Mouse (Mus musculus) cerebellum, adult 18-20 months (tissue): ENCODE measurements around the gene Galnt7.

Experiments used
- DNase-seq, 2 experiments: peaks; one replicate each; pipeline ENCODE4 v3.0.0; 2021

The Galnt7 gene

DNA sequence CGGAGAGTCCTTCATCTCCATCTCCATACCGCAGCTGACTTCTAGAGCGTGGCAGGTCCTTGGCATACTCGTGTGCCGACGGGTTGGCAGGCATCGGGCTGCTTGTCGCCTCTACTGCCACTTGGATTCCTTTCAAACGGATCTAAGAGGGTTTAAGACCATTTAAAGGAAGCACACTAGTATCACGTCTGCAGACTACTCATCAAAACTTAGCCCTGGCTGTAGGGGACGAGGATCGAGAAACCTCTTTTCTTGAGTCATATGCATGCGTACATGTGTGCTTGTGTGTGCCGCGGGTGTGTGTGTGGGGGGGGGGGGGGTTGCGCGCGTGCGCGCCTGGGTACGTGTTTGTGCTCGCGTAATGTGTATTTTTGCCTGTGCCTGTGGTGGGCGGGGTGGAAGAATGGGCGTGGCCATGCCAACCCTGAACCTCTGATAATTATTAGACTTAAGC lies 164.5 kb downstream of the Galnt7 start:
- peak; percentile 73 to 74 for DNase-seq

DNA sequence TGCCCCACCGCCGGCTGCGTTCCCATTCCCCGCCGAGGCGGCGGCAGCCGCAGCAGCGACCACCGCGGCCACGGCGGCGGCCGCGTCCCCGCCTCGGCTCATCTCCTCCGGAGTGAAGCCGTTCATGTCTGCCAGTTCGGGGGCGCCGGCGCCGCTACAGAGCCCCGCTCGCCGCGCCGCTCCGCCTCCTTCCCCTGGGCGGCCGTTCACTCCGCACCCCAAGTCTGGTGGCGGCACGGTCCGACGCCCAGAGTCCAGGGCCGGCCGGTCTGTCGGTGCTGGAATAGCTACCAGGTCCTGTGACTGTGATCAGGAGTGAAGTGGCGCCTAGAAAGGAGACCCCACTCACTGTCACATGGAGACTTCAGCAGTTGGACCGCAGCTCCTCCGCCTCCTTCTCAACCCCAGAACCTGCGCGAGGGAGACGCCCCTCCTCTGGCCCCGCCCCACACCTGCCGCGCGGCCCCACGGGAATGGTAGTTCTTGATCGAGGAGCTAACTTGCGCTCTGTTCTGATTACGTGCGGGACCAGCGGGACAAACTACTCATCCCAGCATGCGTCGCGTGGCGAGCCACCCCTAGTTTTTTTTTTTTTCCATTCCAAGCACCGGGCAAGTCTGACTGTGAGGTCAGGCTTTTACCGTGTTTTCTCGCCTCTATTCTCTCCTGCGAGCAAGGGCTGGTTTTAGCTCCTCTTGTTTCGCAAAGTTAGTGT lies 165.2 kb downstream of the Galnt7 start, which contains the start of gene Sap30:
Sap30 (minus strand) TSS at position 420 of the 715 bp plus-strand sequence.
- peak; percentile 97 to 99 for DNase-seq

DNA sequence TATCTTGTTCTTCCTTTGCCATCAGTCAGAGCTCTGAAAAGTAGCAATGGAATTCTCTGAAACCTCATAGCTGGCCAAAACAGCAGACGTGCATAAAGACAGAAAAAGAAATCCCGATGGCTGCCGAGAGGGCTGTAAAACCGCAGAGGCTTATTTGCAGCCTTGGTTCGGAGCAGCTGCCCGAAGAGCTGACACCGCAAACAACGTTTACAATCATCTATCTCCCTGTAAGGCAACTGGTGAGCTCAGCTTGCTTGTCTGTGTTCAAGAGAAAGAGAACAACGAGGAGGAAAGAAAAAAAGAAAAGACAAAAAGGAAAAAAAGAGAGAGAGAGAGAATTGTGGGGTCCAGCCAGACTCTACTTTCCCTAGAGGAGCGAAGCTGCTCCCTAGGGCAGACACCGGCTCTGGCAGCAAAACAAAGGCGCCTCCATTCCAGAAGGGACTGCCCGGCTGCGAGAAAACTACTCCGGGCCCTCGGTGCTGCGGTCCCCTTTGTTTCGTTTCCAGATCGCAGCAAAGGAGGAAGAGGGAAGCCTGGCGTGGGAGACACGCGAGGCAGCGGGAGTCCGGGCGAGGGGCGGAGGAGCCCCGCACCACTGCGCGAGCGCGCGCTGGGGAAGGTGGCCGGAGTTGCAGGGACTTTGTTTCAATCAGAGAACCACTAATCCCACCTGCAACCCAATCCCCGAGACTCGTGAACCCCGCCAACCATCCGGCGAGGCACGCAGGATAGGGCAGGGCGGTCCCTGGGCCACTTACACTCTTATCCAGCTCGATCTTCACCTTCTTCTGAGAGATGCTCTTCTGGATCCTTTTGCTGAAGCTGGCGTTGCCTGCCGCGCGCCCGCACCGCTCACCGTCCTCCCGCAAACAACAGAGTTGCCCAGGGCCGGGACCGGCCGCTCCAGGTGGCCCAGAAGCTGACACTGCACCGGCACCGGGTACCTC lies 166.1 kb downstream of the Galnt7 start:
- DNase-seq = peak; percentile 44 to 63

GRCm38 (mm10) chr8:57480606-57481005 lies 172.2 kb downstream of the Galnt7 start:
- no peak for DNase-seq

DNA sequence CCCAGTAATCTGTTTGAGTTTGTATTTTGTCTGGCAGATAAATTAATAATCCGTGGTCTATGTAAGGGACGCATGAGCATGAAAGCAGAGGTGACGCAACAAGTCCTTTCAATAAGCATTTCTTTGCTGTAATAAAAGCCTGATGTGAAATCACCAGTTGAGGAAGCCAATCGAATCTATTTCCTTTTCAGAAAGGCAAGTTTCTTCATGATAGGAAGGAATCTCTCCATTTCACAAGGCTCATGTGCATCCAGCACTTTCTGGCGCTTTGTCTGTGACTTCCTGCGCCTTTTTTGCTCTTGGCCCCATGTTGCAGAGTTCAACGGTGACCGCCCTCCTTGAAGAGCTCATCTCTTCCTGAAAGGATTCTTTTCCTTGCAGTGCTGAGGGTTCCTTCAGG lies 173.1 kb downstream of the Galnt7 start:
- no peak for DNase-seq

GRCm38 (mm10) chr8:57478406-57478805 lies 174.4 kb downstream of the Galnt7 start:
- no peak for DNase-seq
